Mouse (Mus musculus): ENCODE results near the gene Plcxd3.

The Plcxd3 gene

GRCm38 (mm10) chr15:4375423-4376220 lies at the start of gene Plcxd3:
Gene Plcxd3 (plus strand): TSS chr15:4375491.
- DNase-seq (ENCODE audit: low read depth, low spot score) = peak; percentile 64

GRCm38 (mm10) chr15:4331867-4332266 lies 43.4 kb upstream of the Plcxd3 start:
- no peak for DNase-seq (ENCODE audit: low read depth, low spot score)

GRCm38 (mm10) chr15:4341620-4342019 lies 33.7 kb upstream of the Plcxd3 start:
- DNase-seq (ENCODE audit: low read depth, low spot score) = no peak

- DNase-seq (ENCODE audit: low read depth, low spot score) = peak; percentile 83
Measured at GRCm38 (mm10) chr15:4348816-4349553, 26.3 kb upstream of the Plcxd3 start.

GRCm38 (mm10) chr15:4356397-4356796 lies 18.9 kb upstream of the Plcxd3 start:
- DNase-seq (ENCODE audit: low read depth, low spot score) = peak; percentile 18

GRCm38 (mm10) chr15:4357706-4358105 lies 17.6 kb upstream of the Plcxd3 start:
- DNase-seq (ENCODE audit: low read depth, low spot score) = peak; percentile 62

- peak; percentile 25 for DNase-seq (ENCODE audit: low read depth, low spot score)
Measured at GRCm38 (mm10) chr15:4367801-4368200, 7.5 kb upstream of the Plcxd3 start.

- DNase-seq (ENCODE audit: low read depth, low spot score) = no peak
Measured at GRCm38 (mm10) chr15:4374453-4374990, 769 bp upstream of the Plcxd3 start.

GRCm38 (mm10) chr15:4375031-4375422 lies 264 bp upstream of the Plcxd3 start:
- no peak for DNase-seq (ENCODE audit: low read depth, low spot score)

- no peak for DNase-seq (ENCODE audit: low read depth, low spot score)
Measured at GRCm38 (mm10) chr15:4376221-4376631, 935 bp downstream of the Plcxd3 start.

GRCm38 (mm10) chr15:4378766-4379165 lies 3.5 kb downstream of the Plcxd3 start:
- no peak for DNase-seq (ENCODE audit: low read depth, low spot score)

- no peak for DNase-seq (ENCODE audit: low read depth, low spot score)
Measured at GRCm38 (mm10) chr15:4387774-4388173, 12.5 kb downstream of the Plcxd3 start.

GRCm38 (mm10) chr15:4400096-4400495 lies 24.8 kb downstream of the Plcxd3 start:
- peak; percentile 5 for DNase-seq (ENCODE audit: low read depth, low spot score)

GRCm38 (mm10) chr15:4411333-4411732 lies 36.0 kb downstream of the Plcxd3 start:
- no peak for DNase-seq (ENCODE audit: low read depth, low spot score)

GRCm38 (mm10) chr15:4440081-4440480 lies 64.8 kb downstream of the Plcxd3 start:
- DNase-seq (ENCODE audit: low read depth, low spot score) = no peak

- DNase-seq (ENCODE audit: low read depth, low spot score) = no peak
Measured at GRCm38 (mm10) chr15:4496182-4496581, 120.9 kb downstream of the Plcxd3 start.

GRCm38 (mm10) chr15:4496984-4497383 lies 121.7 kb downstream of the Plcxd3 start:
- no peak for DNase-seq (ENCODE audit: low read depth, low spot score)

GRCm38 (mm10) chr15:4498036-4498435 lies 122.7 kb downstream of the Plcxd3 start:
- DNase-seq (ENCODE audit: low read depth, low spot score) = no peak

- no peak for DNase-seq (ENCODE audit: low read depth, low spot score)
Measured at GRCm38 (mm10) chr15:4503366-4503765, 128.1 kb downstream of the Plcxd3 start.

- no peak for DNase-seq (ENCODE audit: low read depth, low spot score)
Measured at GRCm38 (mm10) chr15:4503826-4504225, 128.5 kb downstream of the Plcxd3 start.

- DNase-seq (ENCODE audit: low read depth, low spot score) = no peak
Measured at GRCm38 (mm10) chr15:4514724-4515123, 139.4 kb downstream of the Plcxd3 start.

- no peak for DNase-seq (ENCODE audit: low read depth, low spot score)
Measured at GRCm38 (mm10) chr15:4524598-4524997, 149.3 kb downstream of the Plcxd3 start.

- DNase-seq (ENCODE audit: low read depth, low spot score) = no peak
Measured at GRCm38 (mm10) chr15:4533700-4534099, 158.4 kb downstream of the Plcxd3 start.

Measured in R1 (cell line).